Mouse (Mus musculus): ENCODE data around the gene Tcf25.
"Not testable (repeated sequence)": the region's sequence is repeated elsewhere in the genome, so short reads cannot be mapped to it uniquely, and the experiment has no call there.

Tcf25 gene

GRCm38 (mm10) chr8:123428939-123429721 is 55.6 kb downstream of the Tcf25 start:
- in situ Hi-C loops (cut with MboI, MseI), result no loop called here

GRCm38 (mm10) chr8:123429722-123430013 is 56.1 kb downstream of the Tcf25 start:
- in situ Hi-C loops (cut with MboI, MseI), result not testable (repeated sequence)

GRCm38 (mm10) chr8:123430936-123431335 is 57.4 kb downstream of the Tcf25 start:
- in situ Hi-C loops (cut with MboI, MseI), result not testable (repeated sequence)

GRCm38 (mm10) chr8:123431616-123432365 is 58.2 kb downstream of the Tcf25 start:
- in situ Hi-C loops (cut with MboI, MseI), result no loop called here

- in situ Hi-C loops (cut with MboI, MseI), result no loop called here
Observed at GRCm38 (mm10) chr8:123432381-123432780, 58.8 kb downstream of the Tcf25 start.

GRCm38 (mm10) chr8:123433241-123433974 is 59.9 kb downstream of the Tcf25 start:
- in situ Hi-C loops (cut with MboI, MseI), result not testable (repeated sequence)

- in situ Hi-C loops (cut with MboI, MseI), result no loop called here
Observed at GRCm38 (mm10) chr8:123441788-123442187, 68.2 kb downstream of the Tcf25 start.

- in situ Hi-C loops (cut with MboI, MseI), result no loop called here
Observed at GRCm38 (mm10) chr8:123442351-123442750, 68.8 kb downstream of the Tcf25 start.

- in situ Hi-C loops (cut with MboI, MseI), result no loop called here
Observed at GRCm38 (mm10) chr8:123442871-123443575, 69.5 kb downstream of the Tcf25 start.

GRCm38 (mm10) chr8:123443576-123443921 is 70.0 kb downstream of the Tcf25 start:
- in situ Hi-C loops (cut with MboI, MseI), result no loop called here

- in situ Hi-C loops (cut with MboI, MseI), result no loop called here
Observed at GRCm38 (mm10) chr8:123444131-123444530, 70.6 kb downstream of the Tcf25 start.

GRCm38 (mm10) chr8:123445981-123446380 is 72.4 kb downstream of the Tcf25 start:
- in situ Hi-C loops (cut with MboI, MseI), result no loop called here

- in situ Hi-C loops (cut with MboI, MseI), result no loop called here
Observed at GRCm38 (mm10) chr8:123446799-123447198, 73.2 kb downstream of the Tcf25 start.

GRCm38 (mm10) chr8:123450783-123451182 is 77.2 kb downstream of the Tcf25 start:
- in situ Hi-C loops (cut with MboI, MseI), result no loop called here

- in situ Hi-C loops (cut with MboI, MseI), result not testable (repeated sequence)
Observed at GRCm38 (mm10) chr8:123451747-123452146, 78.2 kb downstream of the Tcf25 start.

GRCm38 (mm10) chr8:123452149-123452548 is 78.6 kb downstream of the Tcf25 start:
- in situ Hi-C loops (cut with MboI, MseI), result no loop called here

- in situ Hi-C loops (cut with MboI, MseI), result no loop called here
Observed at GRCm38 (mm10) chr8:123453291-123453690, 79.7 kb downstream of the Tcf25 start.

Measured in regulatory T cell (primary cell).